Mouse (Mus musculus) embryonic fibroblast, embryonic 13.5 days (primary cell): ENCODE data around the gene Sat2. TPM values are rescaled to one million over a fixed set of nuclear protein-coding genes. Genes with fewer than 3 reads are reported as not detected.
A peak's percentile ranks its signal among the peaks of the same experiment; 100 is the strongest.

Source experiments
- H3K27ac ChIP-seq: 2 replicates; pipeline ENCODE4 v1.5.1; 2012; ENCODE audit warnings: low read length, control low read depth, inconsistent platforms; ENCODE audit not compliant: insufficient read depth
- H3K4me1 ChIP-seq: 2 replicates; pipeline ENCODE4 v1.6.1; 2011; ENCODE audit warnings: low read length; ENCODE audit not compliant: control insufficient read depth, insufficient read depth
- H3K4me3 ChIP-seq: 2 replicates; pipeline ENCODE4 v1.5.1; 2011; ENCODE audit warnings: mild to moderate bottlenecking, control low read depth, low read length; ENCODE audit not compliant: insufficient read depth
- CTCF ChIP-seq: IDR thresholded peaks from 2 replicates; pipeline ENCODE4 v1.5.1; 2011; ENCODE audit warnings: mild to moderate bottlenecking, control low read depth, low read length, moderate library complexity, borderline replicate concordance; ENCODE audit not compliant: insufficient read depth
- POLR2A ChIP-seq: IDR thresholded peaks from 2 replicates; pipeline ENCODE4 v1.6.1; 2011; ENCODE audit warnings: low read depth, mild to moderate bottlenecking, control low read depth, low read length, moderate library complexity
- polyA plus RNA-seq: library from polyadenylated mRNA; stranded (reverse); fragments of >200 nt; gene quantifications from 2 replicates; pipeline ENCODE4 v1.2.4, GENCODE M21; 2011; ENCODE audit warnings: low read depth; ENCODE audit not compliant: missing spikeins, insufficient read length

The Sat2 gene
- polyA plus RNA-seq, 1 experiment = 13.6 TPM

DNA sequence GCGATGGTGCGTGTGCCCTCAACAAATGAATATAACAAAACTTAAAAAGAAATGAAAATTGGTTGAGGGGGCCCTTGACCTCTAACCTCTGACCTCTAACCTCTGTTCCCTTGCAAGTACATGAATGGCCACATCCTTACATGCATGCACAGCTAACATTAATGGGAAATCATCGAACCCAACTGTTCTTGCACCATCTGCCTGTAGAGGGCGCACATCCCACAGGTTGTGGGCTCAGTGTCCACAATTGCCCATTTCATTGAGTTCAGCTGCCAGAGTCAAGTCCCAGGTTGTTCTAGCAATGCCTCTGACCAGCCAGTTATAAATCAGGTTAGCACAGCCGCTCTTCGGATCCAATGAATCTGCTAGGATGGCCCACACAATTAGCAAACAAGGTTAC, 6.5 kb downstream of the Sat2 start:
- H3K4me1 ChIP-seq = no peaks in the 10 kb centered on the region
- H3K4me3 ChIP-seq = no peak overlapping the region

DNA sequence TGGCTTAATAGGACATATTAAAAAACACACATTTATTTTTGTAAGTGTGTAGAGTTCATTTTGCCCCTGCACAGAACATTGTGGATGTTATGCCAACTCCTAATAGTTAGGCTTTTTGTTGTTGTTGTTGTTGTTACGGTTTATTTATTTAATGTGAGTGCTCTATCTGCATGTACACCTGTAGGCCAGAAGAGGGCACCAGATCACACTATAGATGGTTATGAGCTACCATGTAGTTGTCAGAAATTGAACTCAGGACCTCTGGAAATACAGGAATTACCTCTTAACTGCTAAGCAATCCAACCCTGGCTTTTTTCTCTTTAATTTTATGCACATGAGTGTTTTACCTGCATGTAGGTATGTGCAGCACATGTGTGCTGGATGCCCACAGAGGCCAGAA, 8.0 kb downstream of the Sat2 start:
- Histone ChIP-seq H3K4me3 (no peak overlapping the region), H3K4me1 (no peaks in the 10 kb centered on the region), H3K27ac (no peak overlapping the region)
- no peak for TF ChIP-seq CTCF
- no peak for TF ChIP-seq POLR2A

More for the DNA sequence above, 6.5 kb downstream of the Sat2 start:
- TF ChIP-seq POLR2A (peak; percentile 18; the same call in 1 of the 2 replicates), CTCF (peak; percentile 99)
- H3K27ac ChIP-seq = no peak overlapping the region

DNA sequence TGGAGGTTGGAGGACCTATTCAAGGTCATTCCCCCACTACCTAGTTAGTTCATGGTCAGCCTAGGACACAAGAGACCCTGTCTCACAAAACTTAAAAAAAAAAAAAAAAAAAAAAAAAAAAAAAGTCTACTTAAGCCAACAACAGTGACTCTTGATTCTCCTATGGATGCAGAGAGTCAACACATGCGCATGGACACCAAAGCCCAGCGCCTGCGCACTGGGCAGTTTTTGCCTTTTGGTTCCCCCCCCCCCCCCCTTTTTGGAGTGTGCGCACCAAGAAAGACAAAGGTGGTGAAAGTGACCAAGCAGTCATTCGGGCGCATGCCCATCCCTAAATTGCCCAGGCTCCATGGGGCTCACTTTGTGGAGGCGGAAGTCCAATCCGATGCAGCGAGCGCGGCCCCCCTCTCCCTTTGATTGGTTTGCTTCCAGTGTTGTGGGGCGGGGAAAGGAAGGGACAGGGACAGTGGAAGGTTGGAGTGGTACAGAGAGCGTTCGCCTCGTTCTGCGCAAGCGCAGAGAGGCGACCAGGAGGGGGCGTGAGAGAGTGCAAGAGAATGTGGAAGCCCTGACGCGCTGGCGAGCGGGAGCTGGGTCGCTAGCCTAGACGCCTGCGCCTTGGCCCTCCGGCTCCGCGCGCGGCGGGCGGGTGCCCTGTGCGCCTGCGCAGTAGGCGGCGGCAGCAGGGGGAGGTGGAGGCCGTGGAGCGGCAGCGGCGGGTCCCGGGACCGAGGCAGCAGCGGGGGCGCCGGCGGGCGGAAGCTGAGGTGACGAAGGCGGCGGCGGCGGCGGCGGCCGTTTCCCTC, 10.7 kb downstream of the Sat2 start, which contains the start of gene Fxr2:
Fxr2 (plus strand) TSS at position 707 of the 806 bp plus-strand sequence.
- H3K27ac ChIP-seq = peak within 1 kb of the TSS; percentile 88
- 0 out of 2 replicates have a peak, but pooled peaks cover 2% of the 10 kb centered on the region for H3K4me1 ChIP-seq
- peak within 1 kb of the TSS; percentile 88 for H3K4me3 ChIP-seq
- TF ChIP-seq POLR2A (peak; percentile 57), CTCF (peak; percentile 81)

DNA sequence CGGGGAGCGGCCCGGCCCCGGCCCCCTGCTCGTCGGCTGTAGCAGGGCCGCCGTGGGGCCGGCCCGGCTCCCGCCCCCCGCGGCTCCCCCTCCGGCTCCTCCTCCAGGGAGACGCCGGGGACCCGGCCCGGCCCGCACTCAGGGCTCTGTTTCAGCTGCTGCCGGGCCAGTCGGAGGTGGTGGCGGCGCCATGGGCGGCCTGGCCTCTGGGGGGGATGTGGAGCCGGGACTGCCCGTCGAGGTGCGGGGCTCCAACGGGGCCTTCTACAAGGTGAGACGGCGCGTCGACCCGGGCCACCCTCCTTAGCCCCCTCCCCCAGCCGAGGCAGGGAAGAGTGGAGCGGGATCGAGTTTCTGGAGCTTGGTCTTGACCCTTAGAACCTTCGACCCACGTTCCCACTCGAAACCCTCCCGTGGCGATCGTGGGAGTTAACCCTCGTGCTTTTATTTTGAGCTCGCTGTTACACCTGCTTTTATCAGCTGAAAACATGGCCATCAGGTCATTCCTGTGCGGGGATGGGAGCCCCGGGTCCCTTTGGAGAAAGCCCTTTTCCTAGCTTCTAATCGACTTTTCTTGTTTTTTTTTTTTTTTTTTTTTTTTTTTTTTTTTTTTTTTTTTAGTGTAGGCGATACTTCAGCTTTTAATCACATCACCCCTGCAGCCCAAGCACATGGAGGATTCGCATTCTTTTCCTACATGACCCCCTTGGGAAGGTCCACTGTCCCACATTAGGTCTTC, 11.5 kb downstream of the Sat2 start:
- peak overlapping the region; percentile 57 for H3K27ac ChIP-seq
- 0 out of 2 replicates have a peak, but pooled peaks cover 2% of the 10 kb centered on the region for H3K4me1 ChIP-seq
- no peak for TF ChIP-seq POLR2A
- TF ChIP-seq CTCF = no peak
- peak overlapping the region; percentile 88 for H3K4me3 ChIP-seq

DNA sequence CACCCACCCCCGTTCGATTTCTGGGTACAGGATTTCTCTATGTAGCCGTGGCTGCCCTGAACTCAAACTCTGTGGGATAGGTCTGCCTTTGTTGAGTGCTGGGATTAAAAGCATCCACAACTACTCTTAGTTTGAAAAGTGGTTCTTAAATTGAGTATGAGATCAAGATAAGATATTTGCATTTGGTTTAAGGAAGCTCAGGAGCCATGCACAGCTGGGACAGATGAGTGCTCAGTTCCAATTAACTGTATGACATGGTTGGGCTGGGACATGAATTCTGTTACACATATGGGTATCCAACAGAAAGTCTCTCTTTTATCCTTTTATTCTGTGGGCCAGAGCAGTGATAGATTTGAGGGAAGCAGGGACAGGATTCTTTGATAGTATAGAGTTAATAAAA, 13.6 kb downstream of the Sat2 start:
- no peak overlapping the region for H3K4me3 ChIP-seq
- no peak overlapping the region for H3K27ac ChIP-seq
- TF ChIP-seq CTCF (no peak), POLR2A (no peak)
- 0 out of 2 replicates have a peak, but pooled peaks cover 2% of the 10 kb centered on the region for H3K4me1 ChIP-seq

DNA sequence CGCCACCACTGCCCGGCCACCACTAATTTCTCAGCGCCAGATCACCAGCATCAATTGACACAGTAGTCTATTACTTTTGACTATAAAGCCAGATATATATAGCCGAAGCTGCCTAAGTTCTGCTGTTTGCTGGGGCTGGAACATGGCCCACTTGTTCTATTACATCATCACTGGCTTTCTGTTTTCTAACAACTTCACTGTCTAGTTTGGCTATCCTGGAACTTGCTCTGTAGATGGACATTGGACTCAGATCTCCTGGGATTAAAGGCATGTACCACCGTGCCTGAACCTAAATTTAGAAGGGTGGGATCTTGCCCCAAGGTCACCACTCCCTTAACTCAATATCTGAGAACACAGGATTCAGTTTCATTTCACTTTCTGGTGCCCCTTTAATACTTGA, 24.0 kb downstream of the Sat2 start:
- TF ChIP-seq POLR2A (no peak), CTCF (no peak)
- no peak overlapping the region for H3K27ac ChIP-seq
- no peaks in the 10 kb centered on the region for H3K4me1 ChIP-seq
- H3K4me3 ChIP-seq = no peak overlapping the region

DNA sequence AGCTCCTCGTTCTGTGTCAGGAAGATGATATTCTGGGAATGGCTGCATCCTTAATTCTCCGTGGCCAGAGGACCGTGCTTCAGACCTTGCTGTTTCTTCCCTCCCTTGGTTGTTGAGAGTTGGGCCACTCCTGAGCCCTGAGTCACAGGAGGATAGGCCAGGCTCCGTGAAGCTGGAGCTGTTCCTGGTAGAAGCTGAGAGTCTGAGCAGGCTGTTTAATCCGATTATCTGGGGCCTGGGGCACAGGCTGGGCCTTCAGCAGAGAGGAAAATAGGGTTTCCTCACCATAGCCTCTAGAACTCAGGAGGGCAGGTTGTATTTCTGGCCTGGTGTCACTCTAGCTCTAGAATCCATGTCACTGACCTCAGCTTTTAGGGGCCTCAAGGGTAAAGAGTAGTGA, 31.6 kb downstream of the Sat2 start:
- Histone ChIP-seq H3K27ac (no peak overlapping the region), H3K4me3 (no peak overlapping the region), H3K4me1 (0 out of 2 replicates have a peak, but pooled peaks cover 4% of the 10 kb centered on the region)
- no peak for TF ChIP-seq CTCF
- TF ChIP-seq POLR2A = no peak

DNA sequence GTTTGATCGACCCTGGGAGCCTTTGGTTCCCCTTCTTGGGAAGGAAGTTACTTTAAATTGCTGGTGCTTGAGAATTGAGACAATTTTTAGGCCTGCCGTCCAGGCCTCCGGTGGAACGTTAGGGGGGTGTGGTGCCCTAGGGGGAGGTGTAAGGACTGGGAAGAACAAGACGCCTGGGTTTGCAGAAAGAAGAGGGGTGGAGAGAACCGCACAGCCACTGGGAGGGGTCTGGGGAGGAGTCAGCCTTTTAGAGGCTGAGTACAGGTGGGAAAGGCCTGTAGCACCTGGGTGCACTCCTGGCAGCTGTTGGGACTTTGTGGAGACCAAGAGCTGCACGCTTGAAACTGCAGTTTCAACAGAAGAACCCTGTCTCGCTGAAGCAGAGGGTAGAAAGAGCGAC, 32.9 kb downstream of the Sat2 start:
- Histone ChIP-seq H3K4me3 (no peak overlapping the region), H3K4me1 (0 out of 2 replicates have a peak, but pooled peaks cover 4% of the 10 kb centered on the region), H3K27ac (no peak overlapping the region)
- TF ChIP-seq CTCF (no peak), POLR2A (no peak)

DNA sequence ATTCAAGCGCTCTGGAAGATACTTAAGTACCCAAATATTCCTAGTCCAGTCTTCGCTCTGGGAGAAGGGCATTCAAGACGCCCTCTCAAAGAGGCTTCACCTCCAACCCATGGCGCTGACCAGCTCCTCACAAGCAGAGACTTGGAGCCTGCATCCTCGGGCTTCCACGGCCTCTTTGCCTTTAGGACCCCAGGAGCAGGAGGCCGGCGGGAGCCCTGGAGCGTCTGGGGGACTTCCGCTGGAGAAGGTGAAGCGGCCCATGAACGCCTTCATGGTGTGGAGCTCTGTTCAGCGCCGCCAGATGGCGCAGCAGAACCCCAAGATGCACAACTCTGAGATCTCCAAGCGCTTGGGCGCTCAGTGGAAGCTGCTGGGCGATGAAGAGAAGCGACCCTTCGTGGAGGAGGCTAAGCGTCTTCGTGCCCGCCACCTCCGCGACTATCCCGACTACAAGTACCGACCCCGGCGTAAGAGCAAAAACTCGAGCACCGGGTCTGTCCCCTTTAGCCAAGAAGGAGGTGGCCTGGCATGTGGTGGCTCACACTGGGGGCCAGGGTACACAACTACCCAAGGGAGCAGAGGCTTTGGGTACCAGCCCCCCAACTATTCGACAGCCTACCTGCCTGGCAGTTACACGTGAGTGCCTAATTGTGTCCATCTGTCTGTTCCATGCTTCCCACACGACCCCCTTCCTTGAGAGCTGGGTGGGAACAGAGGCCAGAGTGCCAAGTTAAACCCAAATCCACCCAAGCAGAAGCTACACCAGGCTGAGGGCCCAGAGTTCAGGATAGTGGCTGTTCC, 33.6 kb downstream of the Sat2 start, which contains the start of gene Sox15:
Sox15 (plus strand) TSS at position 51 of the 801 bp plus-strand sequence.
- no peak within 1 kb of the TSS for H3K4me3 ChIP-seq
- TF ChIP-seq CTCF = peak; percentile 80
- no peak for TF ChIP-seq POLR2A

More for the DNA sequence above, 33.6 kb downstream of the Sat2 start, which contains the start of gene Sox15:
- H3K4me1 ChIP-seq = 0 out of 2 replicates have a peak, but pooled peaks cover 4% of the 10 kb centered on the region
- H3K27ac ChIP-seq = no peak within 1 kb of the TSS
